8 mouse cellular contexts compared by ENCODE assay signal in genomic region chr2:168990061-168990753, GRCm38 (mm10). TPM values are rescaled to one million over a fixed set of nuclear protein-coding genes. Genes with fewer than 3 reads are reported as not detected.
DNase-seq lines count a peak whose midpoint lies in the region; ATAC-seq lines count a peak whose summit lies in the region.

No protein-coding gene starts in this region.

- intact Hi-C loops in left cerebral cortex, postnatal 25 days (cut with DNase I), result loop anchor here (2.0 to 5.0 kb wide), 2 partner anchors 857 to 1111 kb away; no protein-coding TSS in a partner anchor

- WGBS in hindbrain, embryonic 10.5 days, result 57% methylated on average over 13 of the region's 13 CpGs
- 57% methylated on average over 13 of the region's 13 CpGs for WGBS in neural tube, embryonic 12.5 days

- peak overlapping the region; percentile 41; the same call in 1 of the 2 replicates for H3K4me2 ChIP-seq in neural tube, embryonic 12.5 days (replicated peaks)

- H3K4me3 ChIP-seq in hindbrain, embryonic 10.5 days, result no peak overlapping the region
- no peak overlapping the region for H3K4me3 ChIP-seq in neural tube, embryonic 12.5 days

- peaks cover 13% of the 10 kb centered on the region; the same call in 1 of the 2 replicates for H3K36me3 ChIP-seq in hindbrain, embryonic 10.5 days
- no peaks in the 10 kb centered on the region for H3K36me3 ChIP-seq in neural tube, embryonic 12.5 days

- H3K9ac ChIP-seq in neural tube, embryonic 12.5 days, result no peak overlapping the region

- H3K27ac ChIP-seq in hindbrain, embryonic 10.5 days, result peak overlapping the region; percentile 77
- H3K27ac ChIP-seq in neural tube, embryonic 12.5 days, result no peak overlapping the region

- H3K4me1 ChIP-seq in hindbrain, embryonic 10.5 days (replicated peaks), result peaks cover 17% of the 10 kb centered on the region
- H3K4me1 ChIP-seq in neural tube, embryonic 12.5 days, result peaks cover 12% of the 10 kb centered on the region

- ATAC-seq in neural tube, embryonic 12.5 days (ENCODE audit: low FRiP score, low read depth), result no peak; the same call in 1 of the 2 replicates
- no peak for ATAC-seq in megakaryocyte progenitor cell, adult 5-6 weeks (replicated peaks; ENCODE audit: poor library complexity)
- no peak for ATAC-seq in inflammation-experienced regulatory T-cells, adult 6 months

- DNase-seq in cerebellum, adult 9-10 months, result peak; percentile 27
- DNase-seq in cerebellum, adult 11-12 months, result no peak
- DNase-seq in left cerebral cortex, postnatal 25 days (ENCODE audit: low spot score in 2 of 2), result peak; percentile 41 to 55
- no peak for DNase-seq in left cerebral cortex, adult 11 months (ENCODE audit: low spot score)
- DNase-seq in hindbrain, embryonic 10.5 days (ENCODE audit: low spot score), result no peak

- H3K9me3 ChIP-seq in hindbrain, embryonic 10.5 days, result no peaks in the 10 kb centered on the region
- H3K9me3 ChIP-seq in neural tube, embryonic 12.5 days, result no peaks in the 10 kb centered on the region

- H3K27me3 ChIP-seq in hindbrain, embryonic 10.5 days (ENCODE audit: insufficient read depth, poor library complexity, severe bottlenecking), result no peaks in the 10 kb centered on the region
- H3K27me3 ChIP-seq in neural tube, embryonic 12.5 days (replicated peaks), result no peaks in the 10 kb centered on the region

RNA-seq across cellular contexts. Expression of gene Zfp64, which starts 34.8 kb away (rescaled TPM):
- total RNA-seq in left cerebral cortex, postnatal 25 days (2021), result 10 to 100 TPM; 15.1 to 15.4 TPM
- 39.9 and 41.3 TPM in 2 replicates for polyA plus RNA-seq in hindbrain, embryonic 10.5 days (2016; fragmentation: Nextera tagmentation; extraction: Ambion mirVana)
- polyA plus RNA-seq in neural tube, embryonic 12.5 days (2016; fragmentation: Nextera tagmentation; extraction: Ambion mirVana), result 30.8 and 31.3 TPM in 2 replicates
- 14.7 and 19.0 TPM in 2 replicates for total RNA-seq in megakaryocyte progenitor cell, adult 5-6 weeks (2015)
- 32.4 and 33.5 TPM in 2 replicates for total RNA-seq in megakaryocyte progenitor cell, adult 5-6 weeks (2017)
- polyA plus RNA-seq in inflammation-experienced regulatory T-cells, adult 6 months (2017; shearing (Covaris generic)), result 10 to 100 TPM; 21.5 to 28.4 (median 24.7) TPM

Comparison
In these comparisons a context has a peak if more than half of its experiments do, and no peak if none do; other contexts are left out.
1. DNase-seq: peak in cerebellum, adult 9-10 months (single experiment) and left cerebral cortex, postnatal 25 days (2 of 2); none in cerebellum, adult 11-12 months (single experiment), left cerebral cortex, adult 11 months (single experiment) and hindbrain, embryonic 10.5 days (single experiment).